In the genomic region with DNA sequence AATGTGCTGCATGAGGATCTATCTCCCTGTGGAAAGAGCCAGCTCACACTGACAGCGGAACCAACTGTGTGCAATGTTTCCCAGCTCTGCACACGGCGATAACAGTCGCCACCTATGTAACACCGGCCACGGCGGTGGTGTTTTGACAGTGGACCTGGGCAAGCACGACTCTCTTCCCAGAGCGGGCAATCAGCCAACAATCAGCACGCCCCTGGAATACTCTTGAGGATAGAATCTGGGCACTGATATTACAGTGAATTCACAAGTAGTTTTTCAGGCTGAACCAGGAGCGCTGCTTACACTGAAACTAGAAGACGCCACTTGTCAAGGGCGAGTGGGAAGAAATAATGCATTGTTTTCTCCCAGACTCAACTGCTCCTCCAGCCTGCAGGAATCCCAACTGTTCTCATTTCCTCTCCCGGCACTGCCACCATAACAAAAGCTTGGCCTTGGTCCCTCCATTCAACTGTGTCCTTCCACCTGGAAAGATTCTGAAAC, we compare ENCODE assay signal across 7 mouse cellular contexts.
DNase-seq lines count a peak whose midpoint lies in the region; ATAC-seq and TF ChIP-seq lines count a peak whose summit lies in the region.

No protein-coding gene starts in this region.

- no peak overlapping the region for H3K4me3 ChIP-seq in midbrain, postnatal 0 days (ENCODE audit: low read depth, low read length)
- no peak overlapping the region for H3K4me3 ChIP-seq in midbrain, embryonic 15.5 days
- H3K4me3 ChIP-seq in heart, embryonic 16.5 days (ENCODE audit: low read length), result peak overlapping the region; percentile 35
- H3K4me3 ChIP-seq in limb, embryonic 13.5 days, result no peak overlapping the region

- no peaks in the 10 kb centered on the region for H3K36me3 ChIP-seq in midbrain, postnatal 0 days (ENCODE audit: insufficient read depth, low read length)
- no peaks in the 10 kb centered on the region for H3K36me3 ChIP-seq in midbrain, embryonic 15.5 days (replicated peaks)
- H3K36me3 ChIP-seq in heart, embryonic 16.5 days (ENCODE audit: control insufficient read depth, insufficient read depth), result no peaks in the 10 kb centered on the region
- H3K36me3 ChIP-seq in limb, embryonic 13.5 days, result no peaks in the 10 kb centered on the region

- H3K4me1 ChIP-seq in midbrain, postnatal 0 days (ENCODE audit: insufficient read depth, low read length), result no peaks in the 10 kb centered on the region
- peaks cover 13% of the 10 kb centered on the region; the same call in 1 of the 2 replicates for H3K4me1 ChIP-seq in midbrain, embryonic 15.5 days
- peaks cover 47% of the 10 kb centered on the region for H3K4me1 ChIP-seq in heart, embryonic 16.5 days (ENCODE audit: control insufficient read depth, insufficient read depth, low read length)
- peaks cover 53% of the 10 kb centered on the region for H3K4me1 ChIP-seq in limb, embryonic 13.5 days

- no peaks in the 10 kb centered on the region for H3K9me3 ChIP-seq in midbrain, postnatal 0 days (ENCODE audit: low read length)
- H3K9me3 ChIP-seq in midbrain, embryonic 15.5 days, result no peaks in the 10 kb centered on the region
- H3K9me3 ChIP-seq in heart, embryonic 16.5 days (replicated peaks; ENCODE audit: control insufficient read depth, low read length), result no peaks in the 10 kb centered on the region
- H3K9me3 ChIP-seq in limb, embryonic 13.5 days, result no peaks in the 10 kb centered on the region

- no peak for TF ChIP-seq CTCF in midbrain, postnatal 0 days (IDR thresholded peaks at IDR 0.05)

- no peak for ATAC-seq in midbrain, postnatal 0 days (ENCODE audit: low FRiP score)
- no peak for ATAC-seq in midbrain, embryonic 15.5 days (replicated peaks)
- ATAC-seq in heart, embryonic 16.5 days (replicated peaks; ENCODE audit: extremely low read depth, insufficient read depth, low FRiP score), result peak; percentile 61
- ATAC-seq in limb, embryonic 13.5 days (ENCODE audit: low FRiP score, low read depth), result no peak

- WGBS in midbrain, postnatal 0 days, result 57% methylated on average over 14 of the region's 14 CpGs
- 56% methylated on average over 14 of the region's 14 CpGs for WGBS in midbrain, embryonic 15.5 days
- 11% methylated on average over 14 of the region's 14 CpGs for WGBS in heart, embryonic 16.5 days
- 56% methylated on average over 14 of the region's 14 CpGs for WGBS in limb, embryonic 13.5 days

- DNase-seq in midbrain, postnatal 0 days (ENCODE audit: low spot score), result peak; percentile 47
- peak; percentile 59 for DNase-seq in cerebellum, adult 9-11 months
- no peak for DNase-seq in embryo, embryonic 10.5 days (ENCODE audit: low spot score)
- no peak for DNase-seq in right cerebral cortex, postnatal 14 days

- H3K9ac ChIP-seq in midbrain, postnatal 0 days (replicated peaks; ENCODE audit: low read length, poor library complexity, severe bottlenecking), result no peak overlapping the region
- no peak overlapping the region for H3K9ac ChIP-seq in midbrain, embryonic 15.5 days
- H3K9ac ChIP-seq in heart, embryonic 16.5 days (ENCODE audit: low read length), result 0 out of 2 replicates have a peak overlapping the region, but pooled peaks have one; percentile 3
- H3K9ac ChIP-seq in limb, embryonic 13.5 days, result no peak overlapping the region

- H3K4me2 ChIP-seq in midbrain, postnatal 0 days (ENCODE audit: low read depth, low read length, poor library complexity, severe bottlenecking), result no peak overlapping the region
- no peak overlapping the region for H3K4me2 ChIP-seq in midbrain, embryonic 15.5 days
- peak overlapping the region; percentile 61 for H3K4me2 ChIP-seq in heart, embryonic 16.5 days (ENCODE audit: low read depth, low read length)
- H3K4me2 ChIP-seq in limb, embryonic 13.5 days (replicated peaks), result peak overlapping the region; percentile 25; the same call in 1 of the 2 replicates

- H3K27ac ChIP-seq in midbrain, postnatal 0 days (ENCODE audit: low read depth, low read length), result no peak overlapping the region
- H3K27ac ChIP-seq in midbrain, embryonic 15.5 days, result no peak overlapping the region
- H3K27ac ChIP-seq in heart, embryonic 16.5 days (ENCODE audit: low read length), result peak overlapping the region; percentile 83
- H3K27ac ChIP-seq in limb, embryonic 13.5 days, result peak overlapping the region; percentile 58

- no peaks in the 10 kb centered on the region for H3K27me3 ChIP-seq in midbrain, postnatal 0 days (ENCODE audit: insufficient read depth, low read length)
- no peaks in the 10 kb centered on the region for H3K27me3 ChIP-seq in midbrain, embryonic 15.5 days (replicated peaks)
- no peaks in the 10 kb centered on the region for H3K27me3 ChIP-seq in heart, embryonic 16.5 days (ENCODE audit: control insufficient read depth, insufficient read depth, low read length)
- H3K27me3 ChIP-seq in limb, embryonic 13.5 days, result peaks cover 3% of the 10 kb centered on the region; the same call in 1 of the 2 replicates

Comparison
In these comparisons a context has a peak if more than half of its experiments do, and no peak if none do; other contexts are left out.
1. DNase-seq: peak in midbrain, postnatal 0 days (single experiment) and cerebellum, adult 9-11 months (single experiment); none in embryo, embryonic 10.5 days (single experiment) and right cerebral cortex, postnatal 14 days (single experiment).
2. H3K27ac ChIP-seq: peak in heart, embryonic 16.5 days (single experiment) and limb, embryonic 13.5 days (single experiment); none in midbrain, postnatal 0 days (single experiment) and midbrain, embryonic 15.5 days (single experiment).
3. H3K4me2 ChIP-seq: peak in heart, embryonic 16.5 days (single experiment) and limb, embryonic 13.5 days (single experiment); none in midbrain, postnatal 0 days (single experiment) and midbrain, embryonic 15.5 days (single experiment).